Mouse (Mus musculus): Measurements from ENCODE around the gene Aasdhppt.

Aasdhppt gene

DNA sequence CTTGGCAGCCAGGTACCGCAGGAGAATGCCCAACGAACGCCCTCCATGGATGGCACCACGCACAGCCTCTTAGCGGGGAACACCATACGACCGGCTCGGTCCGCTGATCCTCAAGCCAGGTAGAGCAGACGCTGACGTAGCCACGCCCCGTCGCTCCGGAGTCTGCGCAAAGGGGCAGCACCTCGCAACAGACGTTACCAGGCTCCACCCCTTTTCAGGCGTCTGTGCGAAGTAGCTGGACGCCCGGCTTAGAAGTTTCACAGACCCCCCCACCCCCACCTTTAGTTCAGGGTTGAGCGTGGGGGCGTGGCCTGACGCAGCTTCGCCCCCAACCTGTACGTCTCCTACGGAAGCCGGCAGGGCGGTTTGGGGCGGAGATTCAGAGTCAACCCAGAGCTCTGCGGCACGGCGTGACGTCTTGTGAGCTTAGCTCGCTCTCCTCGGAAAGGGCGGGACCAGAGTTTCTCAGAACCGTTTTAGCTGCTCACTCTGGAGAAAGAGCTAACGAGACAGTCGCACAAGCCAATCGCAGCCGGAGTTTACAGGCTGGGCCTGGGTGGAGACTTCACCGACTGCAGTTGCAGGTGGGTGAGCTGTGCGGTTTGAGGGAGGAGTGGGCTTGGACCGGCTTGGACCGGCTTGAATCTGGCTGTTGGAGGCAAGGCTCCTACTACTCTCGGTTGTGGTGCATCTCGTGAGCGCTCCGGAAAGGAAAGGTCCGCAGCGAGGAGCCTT, at the start of gene Aasdhppt, which contains the start of gene Kbtbd3:
Gene Aasdhppt (minus strand): TSS at position 121 of the 735 bp plus-strand sequence.
Gene Kbtbd3 (plus strand): TSS at position 483 of the 735 bp plus-strand sequence.
- in situ Hi-C loops (cut with MboI; ENCODE audit: low sequenced_read_pairs): no loop called here

DNA sequence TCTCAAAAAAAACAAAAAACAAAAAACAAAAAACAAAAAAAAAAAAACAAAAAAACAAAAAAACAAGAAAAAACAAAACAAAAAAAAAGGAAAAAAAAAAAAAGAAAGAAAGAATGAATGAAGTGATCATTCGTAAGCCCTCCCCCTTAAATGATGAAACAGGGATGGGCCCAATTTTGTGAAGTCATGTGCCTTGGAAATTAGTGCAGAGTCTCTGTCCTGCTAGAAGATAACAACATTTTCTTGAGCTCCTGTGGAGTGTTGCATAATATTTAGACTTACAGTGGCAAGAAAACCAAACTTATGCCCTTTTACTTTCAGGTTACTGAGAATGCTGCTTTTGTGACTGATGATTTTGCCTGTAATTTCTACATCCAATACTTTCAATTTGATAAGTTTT, 43.9 kb upstream of the Aasdhppt start:
- in situ Hi-C loops (cut with MboI; ENCODE audit: low sequenced_read_pairs): no loop called here

DNA sequence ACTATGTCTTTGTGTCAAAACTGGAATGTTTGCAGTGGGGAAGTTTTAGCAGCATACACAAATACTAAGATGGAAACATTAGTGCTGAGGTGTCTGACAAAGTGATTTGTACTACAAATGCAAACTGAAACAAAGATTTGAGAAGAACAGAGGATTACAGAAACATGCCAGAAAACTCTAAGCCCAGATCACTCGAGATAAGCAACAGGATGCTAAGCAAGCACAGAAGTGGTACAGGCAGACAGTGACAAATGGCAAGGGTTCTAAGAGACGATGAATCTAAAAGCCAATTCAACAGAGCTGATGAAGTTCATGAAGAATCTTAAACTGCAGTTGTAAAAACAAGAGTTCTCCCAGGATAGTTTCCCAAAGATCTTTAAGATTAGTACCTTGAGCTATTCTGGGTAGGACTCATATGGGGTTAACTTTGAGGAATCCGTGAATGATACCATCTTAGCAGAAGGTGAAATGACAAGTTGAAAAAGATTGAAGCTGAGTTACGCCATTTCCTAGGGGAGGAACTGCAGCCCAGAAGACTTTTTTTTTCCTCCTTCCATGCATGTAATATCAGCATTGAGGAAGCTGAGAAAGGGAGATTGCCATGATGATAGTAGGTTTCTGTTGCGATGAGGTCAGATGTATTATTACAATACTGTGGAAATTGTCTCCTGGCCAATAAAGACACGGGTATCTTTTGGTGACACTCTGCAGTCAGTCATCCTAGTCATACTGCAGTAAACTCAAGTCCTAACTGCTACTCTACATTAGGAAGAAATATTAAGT, 9.9 kb upstream of the Aasdhppt start:
- in situ Hi-C loops (cut with MboI; ENCODE audit: low sequenced_read_pairs): no loop called here

DNA sequence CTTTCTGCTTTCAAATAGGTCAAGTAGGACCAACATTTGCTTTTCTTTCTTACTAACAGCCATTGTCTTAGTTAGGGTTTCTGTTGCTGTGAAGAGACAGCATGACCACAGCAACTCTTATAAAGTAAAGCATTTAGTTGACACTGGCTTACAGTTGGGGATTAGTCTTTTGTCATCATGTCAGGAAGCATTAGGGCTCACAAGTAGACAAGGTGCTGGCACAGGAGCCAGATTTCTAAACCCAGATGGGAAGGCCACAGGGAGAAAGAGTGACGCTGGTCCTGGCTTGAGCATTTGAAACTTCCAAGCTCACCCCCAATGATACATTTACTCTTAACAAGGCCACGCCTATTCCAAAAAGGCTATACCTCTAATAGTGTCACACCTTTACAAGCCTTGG, 6.5 kb upstream of the Aasdhppt start:
- in situ Hi-C loops (cut with MboI; ENCODE audit: low sequenced_read_pairs): no loop called here

DNA sequence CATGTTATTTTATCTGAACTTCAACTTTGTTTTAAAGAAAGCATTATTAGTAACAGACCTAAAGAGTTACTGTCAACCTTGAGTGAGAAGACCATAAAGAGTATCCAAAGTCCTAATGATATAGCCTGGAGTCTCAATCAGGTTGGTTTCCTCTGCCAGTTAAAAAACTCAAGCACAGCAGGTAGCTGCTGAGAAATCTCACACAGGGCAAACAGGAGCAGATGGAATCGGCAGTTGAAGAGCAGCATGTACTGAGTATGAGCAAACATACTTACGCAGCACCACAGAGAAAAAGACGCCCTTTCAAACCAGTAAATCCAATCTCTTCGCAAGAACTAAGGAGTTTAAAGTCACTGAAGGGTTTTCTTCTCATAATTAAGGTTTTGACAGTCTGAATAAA, 4.7 kb upstream of the Aasdhppt start:
- in situ Hi-C loops (cut with MboI; ENCODE audit: low sequenced_read_pairs): no loop called here

DNA sequence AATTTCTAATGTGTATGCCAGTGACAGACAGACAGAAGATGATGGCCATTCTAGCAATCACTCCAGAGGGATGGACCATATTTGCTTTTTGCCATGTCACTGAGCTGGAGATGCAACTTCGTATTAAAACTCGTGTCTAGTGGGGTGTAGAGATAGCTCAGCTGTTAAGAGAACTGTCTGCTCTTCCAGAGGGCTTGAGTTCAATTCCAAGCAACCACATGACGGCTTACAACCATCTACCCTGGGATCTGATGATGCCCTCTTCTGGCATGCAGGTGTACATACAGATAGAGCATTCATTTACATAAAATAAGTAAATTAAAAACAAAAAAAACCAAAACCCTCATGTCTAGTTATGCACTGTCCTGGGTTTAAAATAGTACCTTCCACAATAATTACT, 1.9 kb upstream of the Aasdhppt start:
- in situ Hi-C loops (cut with MboI; ENCODE audit: low sequenced_read_pairs): no loop called here

DNA sequence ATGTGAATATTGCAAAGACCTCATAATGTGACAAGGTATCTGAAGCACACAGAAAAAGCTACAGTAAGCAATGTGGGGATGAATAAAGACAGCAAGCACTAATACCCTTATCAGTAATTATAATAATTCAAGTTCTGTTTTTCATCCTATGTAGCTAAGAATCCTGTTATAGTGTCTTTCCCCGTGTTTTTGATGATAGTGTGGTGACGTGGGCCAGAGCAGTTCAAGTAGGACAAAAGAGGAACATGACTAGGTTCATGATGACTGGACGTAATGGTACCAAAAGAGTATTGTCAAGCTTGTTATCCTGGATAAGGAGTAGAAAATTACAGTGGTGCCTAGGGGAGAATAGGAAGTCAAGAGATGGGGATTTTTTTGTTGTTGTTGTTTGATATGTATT, 1.4 kb upstream of the Aasdhppt start:
- in situ Hi-C loops (cut with MboI; ENCODE audit: low sequenced_read_pairs): no loop called here

DNA sequence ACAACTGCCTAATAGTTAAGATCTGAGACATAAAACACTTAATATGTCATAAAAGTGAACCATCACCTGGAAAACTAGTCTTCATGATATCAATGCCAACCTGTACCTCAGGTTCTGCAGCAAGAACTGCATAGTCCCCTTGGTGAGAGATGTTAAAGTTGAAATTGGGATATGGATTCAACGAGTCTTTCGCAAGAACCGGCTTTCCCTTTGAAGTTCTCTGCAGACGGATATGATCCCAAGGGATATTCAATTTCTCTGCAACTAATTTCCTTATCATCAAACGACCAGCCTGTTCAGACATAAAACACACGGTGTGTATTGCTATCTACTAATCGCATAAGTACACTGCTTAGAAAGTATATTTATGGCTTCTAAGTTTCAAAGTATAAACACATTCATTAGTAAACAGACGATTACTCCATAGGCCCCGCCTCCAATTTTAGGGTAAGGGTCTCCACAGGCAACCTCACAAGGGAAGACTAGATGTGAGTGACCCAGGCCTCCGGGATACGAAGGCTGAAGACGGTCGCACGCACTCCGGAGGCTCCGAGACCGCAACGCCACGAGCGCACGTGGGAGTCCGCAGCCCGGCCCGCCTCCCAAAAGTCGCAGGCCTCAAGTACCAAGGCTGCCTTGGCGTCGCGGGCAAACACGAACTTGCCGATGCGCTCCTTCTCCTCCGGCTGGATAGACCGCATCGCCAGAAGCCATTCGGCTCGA, 482 bp downstream of the Aasdhppt start:
- in situ Hi-C loops (cut with MboI; ENCODE audit: low sequenced_read_pairs): no loop called here

DNA sequence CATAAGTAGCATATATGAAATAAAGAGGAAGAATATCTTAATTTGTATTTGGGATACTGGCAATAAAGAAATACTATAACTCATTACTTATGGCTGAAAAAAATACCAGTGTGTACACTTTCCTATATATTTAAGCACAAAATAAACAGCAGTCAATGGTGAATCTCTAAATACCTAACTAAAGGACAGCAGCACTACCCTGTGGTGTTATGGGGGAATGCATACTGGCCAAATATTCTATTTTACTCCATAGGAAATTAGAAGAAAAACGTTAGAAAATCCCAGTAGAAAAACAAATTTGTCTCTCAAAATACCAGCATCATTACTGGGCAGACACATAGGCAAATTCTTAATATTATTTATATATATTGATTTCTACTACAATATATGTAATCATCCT, 4.4 kb downstream of the Aasdhppt start:
- in situ Hi-C loops (cut with MboI; ENCODE audit: low sequenced_read_pairs): no loop called here

DNA sequence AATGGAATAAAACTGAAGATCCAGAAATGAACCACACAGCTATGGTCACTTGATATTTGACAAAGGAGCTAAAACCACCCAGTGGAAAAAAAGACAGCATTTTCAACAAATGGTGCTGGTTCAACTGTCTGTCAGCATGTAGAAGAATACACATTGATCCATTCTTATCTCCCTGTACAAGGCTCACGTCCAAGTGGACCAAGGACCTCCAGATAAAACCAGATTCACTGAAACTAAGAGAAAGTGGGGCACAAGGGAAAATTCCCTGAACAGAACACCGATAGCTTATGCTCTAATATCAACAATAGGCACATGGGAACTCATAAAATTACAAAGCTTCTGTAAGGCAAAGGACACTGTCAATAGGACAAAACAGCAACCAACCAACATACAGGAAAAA, 8.8 kb downstream of the Aasdhppt start:
- in situ Hi-C loops (cut with MboI; ENCODE audit: low sequenced_read_pairs): no loop called here

DNA sequence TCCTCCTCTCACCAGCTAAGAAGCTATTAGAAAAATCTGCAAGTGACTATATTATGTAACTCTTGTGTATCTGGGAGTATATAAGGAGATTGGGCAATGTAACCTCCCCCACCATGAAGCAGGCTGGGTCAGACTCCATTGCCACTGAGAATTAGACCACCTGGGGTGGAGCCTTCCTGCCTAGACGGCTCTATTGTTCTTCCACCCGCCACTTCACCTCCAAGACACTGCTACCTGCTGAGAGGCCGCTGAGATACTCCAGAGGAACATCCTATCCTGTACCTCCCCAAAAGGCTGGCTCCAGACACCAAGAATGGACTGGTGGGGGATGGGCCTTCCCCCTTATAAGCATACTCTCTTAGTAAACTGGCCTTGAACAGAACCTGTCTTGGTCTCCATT, 25.4 kb downstream of the Aasdhppt start:
- in situ Hi-C loops (cut with MboI; ENCODE audit: low sequenced_read_pairs): no loop called here

DNA sequence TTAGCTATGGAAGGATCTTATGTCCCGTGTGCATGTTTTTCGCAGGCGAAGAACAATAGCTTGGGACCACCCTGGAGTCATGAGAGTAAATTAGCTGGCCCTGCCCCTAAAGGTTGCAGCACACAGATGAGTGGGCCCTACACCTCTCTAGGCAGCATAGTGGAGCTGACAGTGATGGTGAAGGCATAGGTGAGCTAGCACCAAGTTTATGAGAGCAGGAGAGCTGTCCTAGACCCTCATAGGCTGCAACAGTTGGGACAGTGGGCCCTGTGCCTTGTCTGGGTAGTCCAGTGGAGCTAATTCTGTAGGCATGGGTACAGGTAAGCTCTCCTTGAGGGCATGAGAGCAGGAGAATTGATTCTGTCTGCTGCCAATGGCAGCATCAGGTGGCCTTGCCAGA, 42.4 kb downstream of the Aasdhppt start:
- in situ Hi-C loops (cut with MboI; ENCODE audit: low sequenced_read_pairs): no loop called here

DNA sequence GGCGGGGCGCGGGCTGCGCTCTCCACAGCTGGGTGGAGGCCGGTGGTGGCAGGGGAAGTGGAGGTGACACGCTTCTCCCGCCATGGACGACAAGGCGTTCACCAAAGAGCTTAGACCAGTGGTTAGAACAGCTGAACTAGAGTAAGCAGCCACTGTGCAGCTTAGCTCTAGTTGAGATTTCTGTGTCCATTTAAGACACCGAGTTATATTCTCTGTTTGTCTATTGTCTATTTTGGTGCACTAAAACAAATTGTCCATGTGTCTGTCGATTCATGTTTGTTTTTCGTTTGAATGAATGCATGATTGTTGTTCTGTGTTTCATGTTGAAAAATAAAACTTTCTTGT, 48.6 kb downstream of the Aasdhppt start:
- in situ Hi-C loops (cut with MboI; ENCODE audit: low sequenced_read_pairs): no loop called here

DNA sequence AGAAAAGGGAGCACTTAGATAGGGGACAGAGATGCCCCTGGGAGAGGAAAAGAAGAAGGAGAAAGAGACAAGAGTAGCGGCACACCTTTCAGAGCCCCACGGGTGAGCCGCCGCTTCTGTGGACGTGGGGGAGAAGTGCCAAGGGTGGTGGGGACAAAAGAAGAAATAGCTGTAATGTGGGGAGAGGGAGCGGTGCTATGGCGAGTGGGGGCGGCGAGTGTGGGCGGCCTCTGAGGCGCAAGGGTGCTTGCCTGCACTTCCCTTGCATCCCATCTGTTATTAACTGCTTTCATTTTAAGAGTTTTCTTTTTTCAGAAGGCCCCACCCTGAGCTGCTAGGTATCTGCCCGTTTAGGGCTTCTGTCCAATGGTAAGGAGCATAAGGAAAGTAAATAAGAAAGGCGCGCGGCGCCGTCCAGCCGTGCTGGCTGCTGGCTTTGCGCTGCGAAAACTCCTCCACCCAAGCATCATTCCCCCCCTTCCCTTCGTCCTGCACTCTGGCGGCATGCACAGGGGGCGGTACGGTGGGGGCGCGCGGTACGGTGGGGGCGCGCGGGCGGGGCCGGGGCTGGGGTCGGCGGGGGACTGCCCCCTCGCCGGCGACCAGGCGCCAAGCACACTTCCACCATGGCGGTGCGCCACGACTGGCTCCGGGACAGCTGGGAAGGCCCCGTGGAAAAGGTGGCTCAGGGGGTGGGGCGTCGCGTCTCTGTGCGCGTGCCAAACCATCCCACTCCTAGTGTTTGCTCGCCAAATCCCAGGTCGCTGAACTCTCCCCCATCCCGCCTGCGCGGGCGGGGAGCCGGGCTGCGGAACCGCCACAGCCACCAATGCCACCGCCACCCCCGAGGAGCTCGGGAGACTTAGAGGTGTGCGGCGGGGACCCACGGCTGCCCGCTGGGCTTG, 49.2 kb downstream of the Aasdhppt start:
- in situ Hi-C loops (cut with MboI; ENCODE audit: low sequenced_read_pairs): no loop called here

DNA sequence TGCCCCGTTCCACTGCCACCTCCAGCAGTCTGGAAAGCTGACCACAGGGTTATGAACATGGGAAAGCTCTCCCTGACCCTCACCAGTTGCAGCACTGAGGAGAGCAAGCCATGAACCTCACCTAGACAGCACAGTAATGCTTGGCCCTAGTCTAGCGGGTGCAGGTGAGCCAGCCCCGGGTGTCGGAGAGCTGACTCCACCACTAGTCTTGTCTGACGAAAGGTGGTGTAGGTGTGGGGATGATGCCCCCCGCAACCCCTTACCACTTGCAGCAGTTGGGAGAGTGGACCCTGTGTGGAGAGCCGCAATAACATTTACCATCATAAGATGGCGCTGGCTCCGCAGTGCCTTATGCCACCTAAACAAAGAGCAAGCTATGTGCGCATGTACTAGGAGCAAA, 50.2 kb downstream of the Aasdhppt start:
- in situ Hi-C loops (cut with MboI; ENCODE audit: low sequenced_read_pairs): no loop called here

Measured in CH12F3 (cell line).